Mouse (Mus musculus) liver, adult 2 months (tissue): ENCODE measurements at regions not wholly inside any gene's neighbourhood (a gene's known extent, or its start where the extent isn't known, plus 50 kb on each side); places are given as distances from the start of the nearest gene placed in this dataset.

Source experiments
- CTCF ChIP-seq: fragments of 200-500 bp; IDR thresholded peaks from 2 replicates; pipeline ENCODE4 v1.5.1; 2011; ENCODE audit warnings: low read depth, low read length, control low read depth
- POLR2A ChIP-seq: fragments of 200-500 bp; IDR thresholded peaks from 2 replicates; pipeline ENCODE4 v1.6.1; 2011; ENCODE audit warnings: low read length, control low read depth; ENCODE audit not compliant: insufficient read depth; ENCODE audit errors: extremely low read depth

GRCm38 (mm10) chr10:56700126-56700525, 323.0 kb downstream of the Gja1 start:
- TF ChIP-seq CTCF (no peak), POLR2A (no peak)
